Mouse (Mus musculus) kidney, adult 18-20 months (tissue): ENCODE results near the gene Arhgap22.
A peak's percentile ranks its signal among the peaks of the same experiment; 100 is the strongest.

ENCODE experiments used
- DNase-seq: peaks from one replicate; pipeline ENCODE4 v3.0.0; 2021

Gene Arhgap22

GRCm38 (mm10) chr14:33213823-33214766 lies at the start of gene Arhgap22:
Gene Arhgap22, plus strand, starts transcription at chr14:33214026.
- peak; percentile 82 for DNase-seq

- DNase-seq, result no peak
Observed at GRCm38 (mm10) chr14:33168750-33169149, 45.1 kb upstream of the Arhgap22 start.

- no peak for DNase-seq
Observed at GRCm38 (mm10) chr14:33171942-33172341, 41.9 kb upstream of the Arhgap22 start.

- no peak for DNase-seq
Observed at GRCm38 (mm10) chr14:33175059-33175821, 38.6 kb upstream of the Arhgap22 start.

GRCm38 (mm10) chr14:33180102-33180501 lies 33.7 kb upstream of the Arhgap22 start:
- no peak for DNase-seq

GRCm38 (mm10) chr14:33185068-33185800 lies 28.6 kb upstream of the Arhgap22 start, which contains the start of gene Wdfy4:
Gene Wdfy4, minus strand, starts transcription at chr14:33185508.
- DNase-seq, result no peak

GRCm38 (mm10) chr14:33187201-33187600 lies 26.6 kb upstream of the Arhgap22 start:
- DNase-seq, result no peak

- DNase-seq, result no peak
Observed at GRCm38 (mm10) chr14:33189230-33189629, 24.6 kb upstream of the Arhgap22 start.

- no peak for DNase-seq
Observed at GRCm38 (mm10) chr14:33189849-33190423, 23.9 kb upstream of the Arhgap22 start.

GRCm38 (mm10) chr14:33190646-33191045 lies 23.2 kb upstream of the Arhgap22 start:
- DNase-seq, result no peak

- DNase-seq, result no peak
Observed at GRCm38 (mm10) chr14:33193762-33194161, 20.1 kb upstream of the Arhgap22 start.

- no peak for DNase-seq
Observed at GRCm38 (mm10) chr14:33194241-33194640, 19.6 kb upstream of the Arhgap22 start.

- DNase-seq, result no peak
Observed at GRCm38 (mm10) chr14:33202161-33202560, 11.7 kb upstream of the Arhgap22 start.

- no peak for DNase-seq
Observed at GRCm38 (mm10) chr14:33202885-33203284, 10.9 kb upstream of the Arhgap22 start.

GRCm38 (mm10) chr14:33203777-33204176 lies 10.0 kb upstream of the Arhgap22 start:
- no peak for DNase-seq

GRCm38 (mm10) chr14:33205280-33205965 lies 8.4 kb upstream of the Arhgap22 start:
- no peak for DNase-seq

- DNase-seq, result no peak
Observed at GRCm38 (mm10) chr14:33207011-33207410, 6.8 kb upstream of the Arhgap22 start.

GRCm38 (mm10) chr14:33208331-33208730 lies 5.5 kb upstream of the Arhgap22 start:
- no peak for DNase-seq

GRCm38 (mm10) chr14:33210806-33211205 lies 3.0 kb upstream of the Arhgap22 start:
- DNase-seq, result no peak

- DNase-seq, result peak; percentile 31
Observed at GRCm38 (mm10) chr14:33212271-33212957, 1.4 kb upstream of the Arhgap22 start.

- DNase-seq, result no peak
Observed at GRCm38 (mm10) chr14:33212958-33213309, 892 bp upstream of the Arhgap22 start.

GRCm38 (mm10) chr14:33214767-33215128 lies 922 bp downstream of the Arhgap22 start:
- no peak for DNase-seq
